Mouse (Mus musculus) G1E (cell line): Measurements from ENCODE around the gene Taok1. TPM values are rescaled to one million over a fixed set of nuclear protein-coding genes. Genes with fewer than 3 reads are reported as not detected.

Source experiments
- ATAC-seq: 2 replicates; pipeline ENCODE4 v1.8.0; 2016; ENCODE audit warnings: mild to moderate bottlenecking; ENCODE audit not compliant: insufficient number of reproducible peaks, poor library complexity, low FRiP score, severe bottlenecking; ENCODE audit errors: extremely low read depth
- DNase-seq: peaks from one replicate; pipeline ENCODE4 v3.0.0; 2012; ENCODE audit warnings: low spot score
- H3K27me3 ChIP-seq: 2 replicates; pipeline ENCODE4 v1.6.1; 2012; ENCODE audit warnings: mild to moderate bottlenecking, low read length, inconsistent platforms; ENCODE audit not compliant: insufficient read depth
- H3K36me3 ChIP-seq: replicated peaks from 2 replicates; pipeline ENCODE3; 2012; ENCODE audit warnings: mild to moderate bottlenecking, inconsistent platforms
- H3K4me1 ChIP-seq: 2 replicates; pipeline ENCODE4 v1.6.1; 2012; ENCODE audit warnings: low read depth, low read length, inconsistent platforms, mixed read lengths; ENCODE audit not compliant: insufficient read depth
- H3K4me3 ChIP-seq: 2 replicates; pipeline ENCODE4 v1.5.1; 2012; ENCODE audit warnings: low read depth, mild to moderate bottlenecking, inconsistent platforms, low read length, moderate library complexity, mixed read lengths
- H3K9me3 ChIP-seq: replicated peaks from 2 replicates; pipeline ENCODE4 v1.6.1; 2012; ENCODE audit warnings: inconsistent platforms
- CTCF ChIP-seq: IDR thresholded peaks from 2 replicates; pipeline ENCODE4 v1.5.1; 2012; ENCODE audit warnings: low read depth, low read length, inconsistent platforms, mixed read lengths
- GATA1 ChIP-seq: IDR thresholded peaks from 2 replicates; pipeline ENCODE4 v1.6.1; 2012; ENCODE audit warnings: borderline replicate concordance, low read length, inconsistent platforms, mixed read lengths
- GATA2 ChIP-seq: IDR thresholded peaks from 2 replicates; pipeline ENCODE4 v1.6.1; 2012; ENCODE audit warnings: low read depth, low read length, inconsistent platforms, borderline replicate concordance
- POLR2AphosphoS5 ChIP-seq: IDR thresholded peaks from 2 replicates; pipeline ENCODE4 v1.6.1; 2012; ENCODE audit warnings: low read depth, low read length, inconsistent platforms; ENCODE audit not compliant: insufficient replicate concordance
- TAL1 ChIP-seq: conservative IDR thresholded peaks from 2 replicates; pipeline ENCODE4 v1.6.1; 2012; ENCODE audit warnings: low read depth, low read length, inconsistent platforms, mixed read lengths
- polyA plus RNA-seq: library from polyadenylated mRNA; stranded (reverse); fragments of >175 nt; gene quantifications from 2 replicates; pipeline ENCODE4 v1.2.3, GENCODE M21; 2012
- total RNA-seq, 2 experiments: library from RNA; stranded (forward) in 1 of 2; stranded (reverse) in 1 of 2; fragments of 200-1000 nt in 1 of 2; fragments of >200 nt in 1 of 2; fragmentation: Nextera tagmentation in 1 of 2; gene quantifications; 2 replicates each; pipeline ENCODE4 v1.2.3; 2014 to 2017

The Taok1 gene
- total and polyA plus RNA-seq, 3 experiments, result 2.5 to 50.1 (median 45.6) TPM

- ATAC-seq (no peak), DNase-seq (no peak)
- peaks cover 72% of the 10 kb centered on the region for H3K27me3 ChIP-seq
- TF ChIP-seq GATA1, result no peak
- no peak for TF ChIP-seq POLR2AphosphoS5
- TF ChIP-seq CTCF, result no peak
- TF ChIP-seq TAL1, result no peak
- no peak for TF ChIP-seq GATA2
- H3K9me3 ChIP-seq, result 0 out of 2 replicates have a peak, but pooled peaks cover 5% of the 10 kb centered on the region
- H3K36me3 ChIP-seq, result no peaks in the 10 kb centered on the region
- peaks cover 13% of the 10 kb centered on the region for H3K4me1 ChIP-seq
- H3K4me3 ChIP-seq, result no peak overlapping the region
Measured at GRCm38 (mm10) chr11:77485229-77485628, 122.4 kb downstream of the Taok1 start.

GRCm38 (mm10) chr11:77483510-77484255 is 123.9 kb downstream of the Taok1 start:
- no peaks in the 10 kb centered on the region for H3K9me3 ChIP-seq
- TF ChIP-seq TAL1 (no peak), POLR2AphosphoS5 (no peak)
- peaks cover 65% of the 10 kb centered on the region for H3K27me3 ChIP-seq
- H3K4me3 ChIP-seq, result no peak overlapping the region
- no peaks in the 10 kb centered on the region for H3K36me3 ChIP-seq
- DNase-seq (no peak), ATAC-seq (no peak)
- H3K4me1 ChIP-seq, result 0 out of 2 replicates have a peak, but pooled peaks cover 1% of the 10 kb centered on the region

DNA sequence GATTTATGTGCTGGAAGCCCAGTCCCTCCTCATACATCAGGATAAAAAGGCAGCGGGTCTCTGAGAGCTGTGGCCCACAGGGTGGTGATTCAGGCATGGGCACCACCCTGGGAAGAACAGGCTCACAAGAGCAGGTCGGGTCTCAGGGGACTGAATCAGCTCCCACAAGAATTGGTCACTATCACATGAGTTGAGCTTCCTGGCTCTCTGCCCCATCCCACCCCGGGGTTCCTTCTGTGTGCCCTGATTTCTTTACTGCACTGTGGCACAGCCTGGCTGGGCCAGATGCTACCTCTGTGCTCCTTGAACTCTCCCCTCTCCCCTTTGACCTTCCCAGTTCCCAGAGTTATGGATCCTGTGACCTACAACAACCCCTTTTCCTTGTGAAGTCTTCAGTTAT is 124.6 kb downstream of the Taok1 start:
- no peak for DNase-seq
- Histone ChIP-seq H3K36me3 (no peaks in the 10 kb centered on the region), H3K4me3 (no peak overlapping the region), H3K27me3 (peaks cover 61% of the 10 kb centered on the region), H3K4me1 (no peaks in the 10 kb centered on the region), H3K9me3 (no peaks in the 10 kb centered on the region)
- TF ChIP-seq TAL1 (no peak), POLR2AphosphoS5 (no peak), CTCF (no peak), GATA1 (no peak), GATA2 (no peak)
- no peak for ATAC-seq

Other genes starting within 250 kb of the Taok1 start
- not detected in 2 replicates for gene Coro6, start 145.4 kb downstream of the Taok1 start, total RNA-seq (2014; fragmentation: Nextera tagmentation)
- 0.11 TPM in 1 of 2 replicates, not detected in the other for gene Coro6, start 145.4 kb downstream of the Taok1 start, total RNA-seq (2017)
- not detected in 2 replicates for gene Coro6, start 145.4 kb downstream of the Taok1 start, polyA plus RNA-seq
- 1.3 TPM in 1 of 2 replicates, not detected in the other for gene Ankrd13b, start 118.1 kb downstream of the Taok1 start, total RNA-seq (2014; fragmentation: Nextera tagmentation)
- gene Ankrd13b, start 118.1 kb downstream of the Taok1 start, total RNA-seq (2017), result 0.12 TPM in 1 of 2 replicates, not detected in the other
- gene Ankrd13b, start 118.1 kb downstream of the Taok1 start, polyA plus RNA-seq, result 0.36 and 0.41 TPM in 2 replicates
- 42.8 and 51.4 TPM in 2 replicates for gene Git1, start 114.3 kb downstream of the Taok1 start, total RNA-seq (2014; fragmentation: Nextera tagmentation)
- 9.5 and 9.6 TPM in 2 replicates for gene Git1, start 114.3 kb downstream of the Taok1 start, total RNA-seq (2017)
- 90.7 and 98.0 TPM in 2 replicates for gene Git1, start 114.3 kb downstream of the Taok1 start, polyA plus RNA-seq
- gene Abhd15, start 92.7 kb downstream of the Taok1 start, total RNA-seq (2014; fragmentation: Nextera tagmentation), result 0.30 TPM in 1 of 2 replicates, not detected in the other
- 0.12 and 0.27 TPM in 2 replicates for gene Abhd15, start 92.7 kb downstream of the Taok1 start, total RNA-seq (2017)
- gene Abhd15, start 92.7 kb downstream of the Taok1 start, polyA plus RNA-seq, result 0.29 and 0.34 TPM in 2 replicates
- 1.4 and 7.0 TPM in 2 replicates for gene Trp53i13, start 91.8 kb downstream of the Taok1 start, total RNA-seq (2014; fragmentation: Nextera tagmentation)
- 0.71 and 1.4 TPM in 2 replicates for gene Trp53i13, start 91.8 kb downstream of the Taok1 start, total RNA-seq (2017)
- gene Trp53i13, start 91.8 kb downstream of the Taok1 start, polyA plus RNA-seq, result 5.4 and 6.0 TPM in 2 replicates
- gene Gm10392, start 88.6 kb downstream of the Taok1 start, total RNA-seq (2014; fragmentation: Nextera tagmentation), result not detected in 2 replicates
- gene Gm10392, start 88.6 kb downstream of the Taok1 start, total RNA-seq (2017), result 0.12 and 0.38 TPM in 2 replicates
- not detected in 2 replicates for gene Gm10392, start 88.6 kb downstream of the Taok1 start, polyA plus RNA-seq
- gene Nufip2, start 78.3 kb upstream of the Taok1 start, total RNA-seq (2014; fragmentation: Nextera tagmentation), result 97.1 and 113 TPM in 2 replicates
- 75.3 and 94.0 TPM in 2 replicates for gene Nufip2, start 78.3 kb upstream of the Taok1 start, total RNA-seq (2017)
- gene Nufip2, start 78.3 kb upstream of the Taok1 start, polyA plus RNA-seq, result 22.3 and 24.0 TPM in 2 replicates
- gene Cryba1, start 117.5 kb upstream of the Taok1 start, total RNA-seq (2014; fragmentation: Nextera tagmentation), result not detected in 2 replicates
- 0.27 TPM in 1 of 2 replicates, not detected in the other for gene Cryba1, start 117.5 kb upstream of the Taok1 start, total RNA-seq (2017)
- not detected in 2 replicates for gene Cryba1, start 117.5 kb upstream of the Taok1 start, polyA plus RNA-seq
- 53.1 and 57.0 TPM in 2 replicates for gene Myo18a, start 155.4 kb upstream of the Taok1 start, total RNA-seq (2014; fragmentation: Nextera tagmentation)
- gene Myo18a, start 155.4 kb upstream of the Taok1 start, total RNA-seq (2017), result 28.8 and 32.7 TPM in 2 replicates
- gene Myo18a, start 155.4 kb upstream of the Taok1 start, polyA plus RNA-seq, result 41.9 and 59.4 TPM in 2 replicates
- gene Gm10277, start 179.9 kb upstream of the Taok1 start, total RNA-seq (2014; fragmentation: Nextera tagmentation), result not detected in 2 replicates
- gene Gm10277, start 179.9 kb upstream of the Taok1 start, total RNA-seq (2017), result 0.23 and 0.33 TPM in 2 replicates
- not detected in 2 replicates for gene Gm10277, start 179.9 kb upstream of the Taok1 start, polyA plus RNA-seq